Mouse (Mus musculus): ENCODE data around the gene Dlec1.

Gene Dlec1

DNA sequence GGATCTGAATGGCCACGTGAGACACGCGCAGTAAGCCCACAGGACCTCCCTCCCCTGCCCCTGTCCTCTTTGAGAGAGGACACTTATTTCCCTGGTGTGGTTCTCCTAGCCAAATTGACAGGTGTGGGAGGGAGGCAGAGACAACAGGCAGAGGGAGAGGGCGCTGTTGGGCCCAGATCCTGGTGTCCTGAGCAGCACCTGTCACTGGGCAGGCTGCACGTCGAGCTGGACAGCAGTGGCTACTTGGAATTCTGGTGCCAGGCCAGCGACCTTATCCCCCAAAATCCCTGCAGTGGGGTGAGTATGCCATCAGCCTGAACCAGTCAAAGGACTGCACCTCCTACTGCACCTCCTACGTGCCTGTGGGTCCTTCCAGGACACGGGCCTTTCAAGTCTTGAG is 41.1 kb downstream of the Dlec1 start:
- CTCF ChIA-PET: no interaction called here

- CTCF ChIA-PET: no interaction called here
Measured at GRCm38 (mm10) chr9:119144696-119145095, 42.4 kb downstream of the Dlec1 start.

- CTCF ChIA-PET: no interaction called here
Measured at GRCm38 (mm10) chr9:119145137-119145536, 42.9 kb downstream of the Dlec1 start.

GRCm38 (mm10) chr9:119145638-119146037 is 43.4 kb downstream of the Dlec1 start:
- CTCF ChIA-PET: no interaction called here

- CTCF ChIA-PET: no interaction called here
Measured at GRCm38 (mm10) chr9:119146098-119146770, 44.0 kb downstream of the Dlec1 start.

DNA sequence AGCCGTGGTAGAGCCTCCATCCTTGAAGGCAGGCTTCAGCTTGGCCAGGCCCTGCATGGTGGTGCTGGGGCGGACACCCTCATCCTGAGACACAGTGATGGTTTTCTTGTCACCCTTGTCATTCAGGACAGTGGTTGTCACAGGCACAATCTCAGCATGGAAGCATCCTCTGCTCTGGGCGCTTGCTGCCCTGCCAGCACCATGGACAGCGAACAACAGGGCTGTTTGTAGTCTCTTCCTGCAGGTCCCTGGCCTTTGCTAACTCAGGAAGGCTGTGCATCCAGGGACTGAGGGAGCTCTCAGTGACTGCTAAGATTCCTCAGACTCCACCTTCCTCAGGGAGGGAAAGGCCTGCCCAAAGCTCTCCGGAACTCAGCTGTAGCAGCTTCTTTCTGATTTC is 47.3 kb downstream of the Dlec1 start:
- CTCF ChIA-PET: no interaction called here

GRCm38 (mm10) chr9:119151751-119152150 is 49.5 kb downstream of the Dlec1 start:
- CTCF ChIA-PET: no interaction called here

- CTCF ChIA-PET: interaction anchor here (0.7 kb wide), 1 partner anchor 204 kb away, joined by 3 read pairs; no protein-coding TSS in a partner anchor
Measured at GRCm38 (mm10) chr9:119155416-119155815, 53.1 kb downstream of the Dlec1 start.

DNA sequence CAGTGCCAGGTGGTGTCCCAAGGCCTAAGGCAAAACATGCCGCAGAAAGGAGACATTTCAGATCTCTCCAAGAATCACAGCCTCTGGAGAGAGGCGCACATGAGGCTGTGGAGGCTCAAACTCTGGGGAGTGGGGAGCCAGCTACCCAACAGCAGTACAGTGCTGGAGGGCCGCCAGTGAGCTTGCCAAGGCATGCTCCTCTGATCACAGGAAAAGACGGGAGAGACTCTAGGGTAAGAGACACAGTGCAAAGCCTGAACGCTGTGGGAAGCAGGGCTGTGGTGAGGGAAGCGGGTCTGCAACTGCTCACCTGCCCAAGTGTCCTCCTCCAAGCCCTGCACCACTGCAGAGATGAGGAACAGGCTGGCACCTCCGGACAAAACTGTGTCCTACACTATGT is 53.5 kb downstream of the Dlec1 start:
- CTCF ChIA-PET: no interaction called here

DNA sequence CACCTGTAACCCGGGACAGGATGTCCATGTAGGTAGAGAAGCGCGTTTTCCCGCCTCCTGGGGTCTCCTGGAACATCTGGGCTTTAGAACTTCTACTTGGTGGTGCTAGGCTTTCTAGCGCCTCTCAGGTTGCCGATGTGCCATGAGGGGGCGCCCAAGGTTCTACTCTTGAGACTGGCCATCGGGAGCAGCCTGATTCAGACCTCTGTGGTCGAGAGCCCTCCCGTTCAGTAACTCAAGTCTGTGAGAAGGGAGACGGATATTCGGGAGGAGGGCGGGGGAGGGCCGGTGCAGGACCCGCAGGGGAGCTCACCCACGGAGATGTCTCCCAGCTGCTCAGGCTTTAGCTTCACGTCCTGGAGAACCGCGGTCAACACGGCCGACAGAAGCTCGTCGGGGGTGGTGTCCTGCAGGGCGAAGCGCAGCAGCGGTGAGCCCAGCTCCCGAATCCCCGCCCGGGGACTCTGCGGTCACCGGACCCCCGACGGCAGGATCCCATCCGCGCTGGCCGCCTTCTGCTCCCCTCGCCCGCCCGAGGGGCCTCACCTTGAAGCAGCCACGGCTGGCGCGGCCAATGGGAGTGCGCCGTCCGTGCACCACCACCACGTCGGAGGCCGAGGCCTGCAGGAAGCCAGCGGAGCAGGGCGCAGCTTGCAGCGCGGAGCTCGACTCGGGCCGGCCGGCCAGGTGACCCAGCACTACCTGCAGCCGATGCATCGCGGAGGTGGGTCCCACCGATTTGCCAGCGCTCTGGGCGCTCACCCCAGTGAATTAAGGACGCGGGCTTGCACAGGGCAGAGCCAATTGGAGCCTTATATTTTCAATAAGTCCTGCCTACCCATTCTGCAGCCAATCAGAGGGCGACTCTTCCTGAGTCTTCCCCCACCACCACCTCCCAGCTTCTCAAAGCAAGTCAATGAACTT is 54.3 kb downstream of the Dlec1 start, which contains the start of gene Acaa1b:
Gene Acaa1b (minus strand): TSS at position 816 of the 924 bp plus-strand sequence.
- CTCF ChIA-PET: no interaction called here

- CTCF ChIA-PET: no interaction called here
Measured at GRCm38 (mm10) chr9:119158861-119159260, 56.6 kb downstream of the Dlec1 start, which contains the start of gene Gm47289. Gm47289 (plus strand) TSS chr9:119159161.

GRCm38 (mm10) chr9:119160689-119161088 is 58.4 kb downstream of the Dlec1 start:
- CTCF ChIA-PET: no interaction called here

DNA sequence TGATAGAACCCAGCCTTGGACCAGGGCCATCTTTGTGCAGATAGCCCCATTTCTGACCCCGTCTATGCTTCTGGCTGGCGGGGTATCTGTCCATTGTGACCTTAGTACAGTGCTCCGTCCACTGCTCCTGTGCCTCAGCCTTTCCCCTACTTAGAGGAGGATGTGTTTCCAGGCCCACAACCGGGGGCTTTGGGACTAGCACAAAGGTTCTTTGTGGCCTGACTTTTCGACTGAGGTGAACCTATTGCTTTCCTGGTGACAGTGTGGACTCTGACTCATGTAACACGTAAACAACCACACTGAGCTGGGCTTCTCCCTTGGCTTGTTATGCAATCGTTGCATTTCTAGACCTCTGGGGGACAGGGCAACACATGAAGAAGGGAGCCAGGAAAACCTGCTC is 62.5 kb downstream of the Dlec1 start:
- CTCF ChIA-PET: no interaction called here

DNA sequence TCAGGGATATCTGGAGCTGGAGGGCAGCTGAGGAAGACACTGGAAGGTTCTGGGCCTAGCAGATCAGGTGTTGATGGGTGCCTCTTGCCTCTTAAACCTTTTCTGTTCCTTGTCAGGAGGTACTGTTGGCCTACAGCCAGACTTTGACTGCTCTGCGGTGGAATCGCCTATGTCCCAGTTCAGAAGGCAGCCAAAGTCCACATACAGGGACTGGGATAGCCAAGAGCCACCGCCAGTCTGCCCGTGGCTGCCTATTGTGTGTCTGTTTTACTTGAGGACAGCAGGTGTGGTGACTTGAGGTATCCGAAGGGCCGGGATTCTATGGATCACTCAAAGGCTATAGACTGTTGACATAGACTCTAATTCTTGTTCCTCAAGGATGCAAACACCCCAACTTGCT is 63.3 kb downstream of the Dlec1 start:
- CTCF ChIA-PET: no interaction called here

GRCm38 (mm10) chr9:119167608-119168007 is 65.3 kb downstream of the Dlec1 start:
- CTCF ChIA-PET: no interaction called here

GRCm38 (mm10) chr9:119179292-119179691 is 77.0 kb downstream of the Dlec1 start:
- CTCF ChIA-PET: no interaction called here

GRCm38 (mm10) chr9:119181241-119181728 is 79.0 kb downstream of the Dlec1 start:
- CTCF ChIA-PET: no interaction called here

- CTCF ChIA-PET: no interaction called here
Measured at GRCm38 (mm10) chr9:119192202-119192990, 90.1 kb downstream of the Dlec1 start.
